Mouse (Mus musculus) MEL (cell line): ENCODE data around the gene Entpd8.
A peak's percentile ranks its signal among the peaks of the same experiment; 100 is the strongest.

Experiments used
- CHD1 ChIP-seq: IDR thresholded peaks from 2 replicates; pipeline ENCODE4 v1.6.1; 2012; ENCODE audit warnings: low read depth, mild to moderate bottlenecking, inconsistent platforms, low read length, improper control_type of control experiment
- CHD2 ChIP-seq: IDR thresholded peaks from 2 replicates; pipeline ENCODE4 v1.6.1; 2011; ENCODE audit warnings: low read length, improper control_type of control experiment
- CTCF ChIP-seq, 3 experiments: IDR thresholded peaks in 2 of 3; conservative IDR thresholded peaks in 1 of 3; 2 replicates each; pipeline ENCODE4 v1.5.1; 2011 to 2012; ENCODE audit warnings: low read length in 3 of 3, low read depth in 2 of 3, mild to moderate bottlenecking in 2 of 3, improper control_type of control experiment in 1 of 3, inconsistent platforms in 1 of 3, mixed read lengths in 1 of 3, moderate library complexity in 1 of 3; ENCODE audit not compliant: control insufficient read depth in 1 of 3, insufficient read depth in 1 of 3, poor library complexity in 1 of 3, severe bottlenecking in 1 of 3
- GABPA ChIP-seq: IDR thresholded peaks from 2 replicates; pipeline ENCODE4 v1.6.1; 2012; ENCODE audit warnings: low read depth, mild to moderate bottlenecking, inconsistent platforms, low read length, improper control_type of control experiment, moderate library complexity
- GATA1 ChIP-seq: IDR thresholded peaks from 2 replicates; pipeline ENCODE4 v1.6.1; 2011; ENCODE audit warnings: low read depth, low read length, improper control_type of control experiment
- JUND ChIP-seq: IDR thresholded peaks from 2 replicates; pipeline ENCODE4 v1.6.1; 2011; ENCODE audit warnings: low read depth, mild to moderate bottlenecking, improper control_type of control experiment, low read length
- POLR2AphosphoS5 ChIP-seq: IDR thresholded peaks from 2 replicates; pipeline ENCODE4 v1.6.1; 2012; ENCODE audit warnings: low read depth, borderline replicate concordance, mild to moderate bottlenecking, inconsistent platforms, low read length, moderate library complexity, mixed read lengths
- TCF12 ChIP-seq: IDR thresholded peaks from 2 replicates; pipeline ENCODE4 v1.6.1; 2014; ENCODE audit warnings: low read depth, mild to moderate bottlenecking, inconsistent platforms, low read length, improper control_type of control experiment, moderate library complexity

DNA sequence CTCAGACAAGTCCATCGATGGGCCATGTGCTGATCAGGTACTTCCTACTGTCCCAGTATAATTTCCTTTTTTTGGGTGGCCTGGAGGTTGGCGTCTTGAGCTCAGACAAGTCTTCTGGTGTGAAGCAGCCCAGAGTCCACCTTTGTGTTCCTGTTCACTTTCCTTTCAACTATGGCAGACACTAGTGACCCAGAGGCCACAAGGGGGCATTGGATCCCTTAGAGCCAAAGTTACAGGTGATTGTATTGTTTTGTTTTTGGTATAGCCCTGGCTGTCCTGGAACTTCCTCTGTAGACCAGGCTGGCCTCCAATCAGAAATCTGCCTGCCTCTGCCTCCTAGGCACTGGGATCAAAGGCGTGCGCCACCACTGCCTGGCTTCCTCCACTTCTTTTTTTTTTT, 7.7 kb upstream of the Entpd8 start:
- TF ChIP-seq CHD2 (no peak), GABPA (no peak), CHD1 (no peak), POLR2AphosphoS5 (no peak), CTCF (IDR thresholded peaks at IDR 0.05 in 2 of 3, conservative IDR thresholded peaks at IDR 0.05 in 1 of 3; ENCODE audit: control insufficient read depth in 1 of 3, insufficient read depth in 1 of 3, low read depth in 2 of 3, low read length in 3 of 3, poor library complexity in 1 of 3, severe bottlenecking in 1 of 3) (peak in 2 of 3 experiments; percentile 18 to 42; a peak in 3 of 6 replicates), GATA1 (no peak), JUND (no peak), TCF12 (no peak)
